Mouse (Mus musculus) retina, embryonic 14.5 days (tissue): Measurements from ENCODE around the gene Slc25a42.

Experiments used
- DNase-seq: peaks from one replicate; pipeline ENCODE4 v3.0.0-alpha.2; 2015; ENCODE audit warnings: low spot score

Gene Slc25a42

DNA sequence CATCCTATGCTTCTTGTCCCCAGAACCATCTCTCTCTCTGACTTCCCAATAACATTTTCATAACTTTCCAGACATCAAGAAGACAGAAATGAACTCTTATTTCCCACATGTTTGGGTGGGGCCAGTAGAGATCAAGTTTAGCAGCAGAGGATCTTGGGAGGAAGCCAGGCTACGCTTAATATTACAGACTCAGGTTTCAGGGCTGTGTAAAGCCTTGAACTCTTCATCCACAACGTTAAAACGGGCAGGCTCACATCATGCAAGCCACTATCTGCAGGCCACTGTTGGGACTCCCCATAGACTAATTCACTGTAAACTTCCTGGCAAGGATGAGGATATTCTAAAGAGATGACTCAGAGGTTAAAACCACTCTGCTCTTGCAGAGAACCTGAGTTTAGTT is 2.3 kb upstream of the Slc25a42 start:
- DNase-seq, result no peak

DNA sequence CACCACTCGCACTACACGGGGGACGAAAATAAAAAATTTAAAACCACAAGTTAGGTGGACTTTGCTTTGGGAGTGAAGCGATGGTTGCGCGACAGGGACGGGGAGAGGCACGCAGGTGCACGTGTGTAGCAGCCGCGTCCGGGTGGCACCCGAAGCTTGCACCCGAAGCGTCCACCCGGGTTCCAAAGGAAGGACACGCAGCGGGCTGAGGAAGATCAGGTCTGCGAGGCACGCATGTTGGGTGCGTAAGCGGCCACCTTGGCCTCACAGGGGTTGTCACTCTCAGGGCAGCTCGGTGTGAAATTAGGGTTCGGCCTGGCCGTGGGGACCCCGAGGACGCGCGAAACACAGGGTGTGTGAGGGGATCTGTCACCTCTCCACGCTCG is 386 bp downstream of the Slc25a42 start:
- no peak for DNase-seq

DNA sequence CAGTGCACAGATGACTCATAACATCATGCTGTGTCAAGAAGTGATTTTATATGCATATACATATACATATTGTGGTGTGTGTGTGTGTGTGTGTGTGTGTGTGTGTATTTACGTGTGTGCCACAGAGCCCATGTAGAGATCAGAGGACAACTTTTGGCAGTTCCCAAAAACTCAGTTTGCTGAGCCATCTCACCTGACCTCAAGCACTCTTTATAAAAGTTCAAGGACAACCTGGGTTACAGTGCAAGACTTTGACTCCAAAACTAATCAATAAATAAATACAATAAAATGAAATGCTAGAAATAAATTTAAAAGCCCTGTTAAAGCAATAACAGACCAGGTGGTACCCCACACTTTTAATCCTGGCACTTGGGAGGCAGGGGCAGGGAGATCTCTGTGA is 830 bp downstream of the Slc25a42 start:
- DNase-seq, result no peak

GRCm38 (mm10) chr8:70210538-70210937 is 1.6 kb downstream of the Slc25a42 start:
- DNase-seq, result no peak

GRCm38 (mm10) chr8:70208130-70208529 is 4.0 kb downstream of the Slc25a42 start:
- no peak for DNase-seq

- DNase-seq, result no peak
Measured at GRCm38 (mm10) chr8:70204757-70205156, 7.3 kb downstream of the Slc25a42 start.

DNA sequence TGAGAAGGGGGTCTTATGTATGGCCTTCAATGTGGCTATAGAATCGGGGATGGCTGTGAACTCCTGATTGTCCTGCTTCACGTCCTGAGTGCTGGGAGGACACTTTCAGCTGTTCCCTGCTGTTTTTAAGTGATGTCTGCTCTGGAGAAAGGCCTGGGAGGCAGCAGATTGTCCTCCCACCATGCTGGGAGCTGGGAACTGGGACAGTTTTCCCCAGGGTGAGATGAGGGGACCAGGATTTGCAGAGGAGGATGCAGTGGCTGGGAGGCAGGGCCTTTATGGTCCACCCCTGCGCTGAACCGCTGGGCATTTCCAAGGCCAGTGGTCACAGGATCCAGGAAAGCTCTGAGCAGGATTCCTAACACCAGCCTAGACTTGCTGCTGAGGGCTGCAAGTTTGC is 9.0 kb downstream of the Slc25a42 start:
- no peak for DNase-seq

GRCm38 (mm10) chr8:70201417-70201816 is 10.7 kb downstream of the Slc25a42 start:
- no peak for DNase-seq

DNA sequence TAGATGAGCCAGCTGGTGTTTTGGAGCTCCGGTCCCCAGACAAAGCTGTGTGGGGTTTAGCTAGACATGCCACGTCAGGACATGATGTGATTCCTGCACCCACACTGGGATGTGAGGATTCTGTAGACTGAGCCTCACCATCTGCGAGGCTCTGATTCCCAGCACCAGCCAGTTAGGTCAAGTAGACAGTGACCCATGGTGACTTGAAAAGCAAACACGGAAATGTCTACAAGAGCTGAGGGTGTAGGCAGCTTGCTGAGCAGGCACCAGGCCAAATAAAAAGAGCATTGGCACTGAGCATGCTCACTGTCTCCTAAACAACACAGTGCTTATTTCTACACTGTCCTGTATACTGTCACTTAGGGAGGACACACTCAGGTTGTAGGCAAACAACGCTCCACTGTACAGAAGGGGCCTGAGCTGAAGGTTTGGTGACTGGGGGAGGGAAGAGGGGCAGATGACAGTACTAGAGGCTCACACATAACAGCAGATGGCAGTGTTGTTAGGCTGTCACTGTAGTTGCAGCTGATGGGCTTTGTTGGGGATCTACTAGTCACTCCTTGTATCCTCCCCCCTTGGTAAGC is 11.9 kb downstream of the Slc25a42 start:
- DNase-seq, result peak; percentile 54

- no peak for DNase-seq
Measured at GRCm38 (mm10) chr8:70197603-70198002, 14.5 kb downstream of the Slc25a42 start.

DNA sequence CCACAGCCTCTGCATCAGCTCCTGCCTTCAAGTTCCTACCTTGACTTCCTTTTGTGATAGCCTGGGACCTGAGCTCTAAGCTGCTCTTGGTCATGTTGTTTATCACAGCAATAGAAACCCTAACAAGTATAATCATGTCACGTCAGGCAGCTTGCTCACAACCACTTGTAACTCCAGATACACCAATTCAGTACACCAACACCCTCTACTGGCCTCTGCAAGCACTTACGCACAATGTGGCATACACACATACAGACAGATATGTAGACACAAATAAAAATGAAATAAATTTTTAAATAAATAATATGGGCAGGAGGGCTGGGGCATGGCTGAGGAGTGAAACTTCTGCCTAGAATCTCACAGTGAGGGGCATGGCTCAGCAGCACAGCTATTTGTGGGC is 16.3 kb downstream of the Slc25a42 start:
- DNase-seq, result no peak

DNA sequence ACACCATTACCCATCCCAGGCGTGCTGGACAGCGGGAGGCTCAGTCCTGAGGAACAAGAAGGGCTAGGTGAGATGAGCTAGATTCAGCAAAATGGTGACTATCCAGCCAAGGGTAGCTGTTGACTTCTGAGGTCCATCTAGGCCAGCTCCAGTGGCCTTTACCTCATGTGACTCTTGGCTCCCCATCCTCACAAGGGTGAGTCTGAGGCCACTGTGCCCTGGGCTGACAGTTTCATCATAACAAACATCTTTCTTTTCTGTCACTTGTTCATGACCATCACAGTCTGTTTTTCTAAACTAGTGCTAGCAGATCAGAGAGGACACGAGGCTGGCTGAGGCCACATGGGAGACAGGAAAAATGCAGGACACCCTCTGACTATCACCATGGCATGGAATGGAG is 17.9 kb downstream of the Slc25a42 start:
- no peak for DNase-seq

GRCm38 (mm10) chr8:70193238-70193637 is 18.9 kb downstream of the Slc25a42 start:
- peak; percentile 21 for DNase-seq

GRCm38 (mm10) chr8:70188707-70189106 is 23.4 kb downstream of the Slc25a42 start:
- DNase-seq, result no peak

DNA sequence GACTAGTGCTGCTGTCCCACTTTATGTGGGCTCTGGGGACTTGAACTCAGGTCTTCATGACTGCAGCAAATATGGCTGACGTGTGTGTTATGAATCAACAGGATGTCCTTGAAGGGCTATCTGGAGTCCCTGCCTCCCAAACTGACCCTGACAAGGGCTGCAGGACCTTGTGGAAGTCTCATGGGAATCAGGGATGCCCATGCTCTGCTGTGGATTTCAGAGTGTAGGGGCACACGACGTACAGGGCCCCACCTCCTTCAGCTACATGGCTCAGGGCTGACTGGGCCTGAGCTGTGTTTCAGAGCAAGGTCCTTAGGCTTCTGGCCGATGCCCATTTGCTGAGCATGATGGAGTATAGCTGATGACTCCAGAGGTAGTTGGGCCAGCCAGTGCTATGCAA is 28.9 kb downstream of the Slc25a42 start:
- DNase-seq, result no peak

DNA sequence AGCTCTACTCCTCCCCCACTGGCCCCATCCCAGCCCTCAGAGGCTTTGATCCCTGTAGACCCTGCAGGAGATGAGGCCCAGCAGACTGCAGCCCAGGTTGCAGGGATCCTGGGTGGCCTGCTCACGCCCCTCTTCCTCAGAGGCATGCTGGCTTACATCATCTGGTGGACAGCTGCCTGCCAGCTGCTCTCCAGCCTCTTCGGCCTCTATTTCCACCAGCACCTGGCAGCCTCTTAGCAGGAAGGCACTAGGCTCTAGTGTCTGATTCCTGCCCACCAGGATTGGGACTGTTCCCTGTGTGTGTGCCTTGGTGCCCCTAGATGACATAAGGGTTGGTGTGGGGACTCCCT is 30.2 kb downstream of the Slc25a42 start:
- peak; percentile 18 for DNase-seq

- no peak for DNase-seq
Measured at GRCm38 (mm10) chr8:70181212-70181902, 30.7 kb downstream of the Slc25a42 start.

- DNase-seq, result peak; percentile 29
Measured at GRCm38 (mm10) chr8:70179082-70179481, 33.0 kb downstream of the Slc25a42 start.

DNA sequence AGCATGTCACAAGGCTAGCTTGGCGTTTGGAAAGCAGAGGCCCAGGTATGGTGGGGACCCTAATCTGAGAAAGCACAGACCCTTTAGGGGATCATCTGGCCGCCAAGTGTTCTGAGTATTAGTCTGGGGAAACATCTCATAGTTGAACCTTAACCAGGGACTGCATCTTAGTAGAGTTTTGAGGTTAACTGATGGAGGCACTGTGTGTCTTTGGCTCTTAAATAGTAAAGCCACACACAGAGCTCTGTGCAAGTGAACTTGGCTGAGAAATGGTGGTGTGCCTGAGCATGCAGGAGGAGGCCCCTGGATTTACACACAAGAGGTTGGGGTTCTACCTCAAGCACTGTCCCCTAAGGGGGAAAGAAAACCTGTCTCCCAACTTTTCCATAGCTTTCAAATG is 33.9 kb downstream of the Slc25a42 start:
- DNase-seq, result no peak

DNA sequence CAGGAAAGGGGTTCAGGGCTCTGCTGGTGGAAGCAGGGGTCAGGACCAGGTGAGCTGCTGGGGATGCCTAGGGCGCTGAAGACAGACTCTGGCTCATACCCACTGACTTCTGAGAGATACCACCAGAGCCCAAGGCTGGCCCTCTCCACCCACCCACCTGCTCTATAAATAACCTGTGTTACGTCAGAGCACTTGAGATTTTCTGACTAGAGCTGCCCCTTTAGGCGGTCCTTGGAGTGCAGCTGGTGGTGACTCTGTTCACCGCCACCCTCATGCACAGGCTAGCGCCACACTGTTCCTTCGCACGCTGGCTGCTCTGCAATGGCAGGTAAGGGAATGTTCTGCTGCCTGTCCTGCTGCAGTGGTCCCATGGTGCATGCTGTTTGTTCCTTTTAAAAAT is 38.0 kb downstream of the Slc25a42 start:
- no peak for DNase-seq

DNA sequence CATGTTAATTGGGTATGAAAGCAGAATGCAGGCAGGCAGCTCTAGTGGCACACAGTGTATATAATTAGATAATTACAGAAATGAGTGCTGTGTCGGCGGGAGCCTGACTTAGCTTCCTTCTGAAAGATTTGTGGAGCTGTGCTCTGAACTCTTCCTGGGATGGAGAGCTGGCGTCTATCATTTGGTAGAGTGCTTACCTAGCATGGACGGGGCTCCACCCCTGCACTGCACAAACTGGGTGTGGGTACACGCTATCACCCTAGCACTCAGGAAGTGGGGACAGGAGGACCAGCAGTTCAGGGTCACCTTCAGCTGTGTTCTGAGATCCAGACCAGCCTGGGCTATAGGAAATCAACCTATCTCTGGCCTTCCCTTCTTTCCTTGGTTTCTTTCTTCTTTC is 38.8 kb downstream of the Slc25a42 start:
- DNase-seq, result no peak

GRCm38 (mm10) chr8:70172043-70172681 is 39.9 kb downstream of the Slc25a42 start, which contains the start of gene Tmem161a:
Gene Tmem161a, plus strand, starts transcription at chr8:70172356.
- DNase-seq, result peak; percentile 95

DNA sequence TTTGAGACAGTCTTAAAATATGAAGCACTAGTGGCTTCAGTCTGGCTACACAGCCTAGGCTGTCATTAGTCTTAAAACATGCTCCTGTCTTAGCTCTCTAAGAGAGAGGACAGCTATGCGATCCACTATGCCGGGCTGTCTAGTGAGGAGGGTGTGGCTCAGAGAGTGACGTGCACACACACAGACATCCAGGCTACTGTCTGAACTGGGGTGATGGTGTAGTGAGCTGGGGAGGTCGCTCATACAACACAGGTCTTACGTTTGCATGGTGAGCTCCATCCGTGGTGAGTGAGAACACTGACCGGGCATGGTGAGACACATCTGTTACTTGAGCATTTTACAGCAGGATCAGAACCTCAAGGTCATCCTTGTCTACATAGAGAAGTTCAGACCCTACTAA is 40.9 kb downstream of the Slc25a42 start:
- DNase-seq, result no peak

DNA sequence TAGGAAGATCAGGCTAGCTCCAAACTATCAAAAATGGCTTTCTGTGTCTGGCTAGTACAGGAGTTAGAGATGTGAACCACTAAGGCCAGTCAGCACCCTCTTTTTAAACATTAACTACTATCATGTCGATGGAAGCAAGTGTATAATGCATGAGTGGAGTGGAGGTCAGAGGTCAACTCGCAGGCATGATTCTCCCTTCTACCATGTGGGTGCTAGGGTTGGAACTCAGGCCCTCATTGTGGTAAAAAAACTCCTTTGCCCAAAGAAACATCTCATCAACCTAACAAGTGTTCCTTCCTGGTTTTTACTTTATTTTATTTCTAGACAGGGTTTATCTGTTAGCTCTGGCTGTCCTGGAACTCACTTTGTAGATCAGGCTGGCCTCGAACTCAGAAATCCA is 41.4 kb downstream of the Slc25a42 start:
- no peak for DNase-seq
